Mouse (Mus musculus) heart, embryonic 11.5 days (tissue): ENCODE results near the gene Gstp2. TPM values are rescaled to one million over a fixed set of nuclear protein-coding genes. Genes with fewer than 3 reads are reported as not detected.
"Not testable (repeated sequence)": the region's sequence is repeated elsewhere in the genome, so short reads cannot be mapped to it uniquely, and the experiment has no call there.

Experiments used
- ATAC-seq: fragments of 200-750 bp; cut with Nextera tagmentation; replicated peaks from 2 replicates; pipeline ENCODE4 v1.8.0; 2017; ENCODE audit warnings: moderate library complexity; ENCODE audit not compliant: insufficient number of reproducible peaks, low FRiP score, low TSS enrichment
- H3K27ac ChIP-seq: fragments of 300-500 bp; sonication (generic); 2 replicates; pipeline ENCODE4 v1.5.1; 2014; ENCODE audit warnings: mild to moderate bottlenecking, low read depth, low read length
- H3K27me3 ChIP-seq: fragments of 300-500 bp; sonication (generic); 2 replicates; pipeline ENCODE4 v1.6.1; 2014; ENCODE audit warnings: mild to moderate bottlenecking, low read length, mixed read lengths; ENCODE audit not compliant: control insufficient read depth, insufficient read depth
- H3K36me3 ChIP-seq: fragments of 300-500 bp; sonication (generic); 2 replicates; pipeline ENCODE4 v1.6.1; 2014; ENCODE audit warnings: mild to moderate bottlenecking, low read length, moderate library complexity, mixed read lengths; ENCODE audit not compliant: control insufficient read depth, insufficient read depth
- H3K4me1 ChIP-seq: fragments of 300-500 bp; sonication (generic); 2 replicates; pipeline ENCODE4 v1.6.1; 2014; ENCODE audit warnings: low read length; ENCODE audit not compliant: control insufficient read depth, insufficient read depth
- H3K4me2 ChIP-seq: fragments of 300-500 bp; sonication (generic); 2 replicates; pipeline ENCODE4 v1.6.1; 2014; ENCODE audit warnings: mild to moderate bottlenecking, moderate library complexity
- H3K4me3 ChIP-seq: fragments of 300-500 bp; sonication (generic); 2 replicates; pipeline ENCODE4 v1.5.1; 2014; ENCODE audit warnings: low read depth, low read length
- H3K9ac ChIP-seq: fragments of 300-500 bp; sonication (generic); 2 replicates; pipeline ENCODE4 v1.6.1; 2014; ENCODE audit warnings: mild to moderate bottlenecking, low read depth, low read length, moderate library complexity
- H3K9me3 ChIP-seq: fragments of 300-500 bp; sonication (generic); replicated peaks from 2 replicates; pipeline ENCODE4 v1.6.1; 2016; ENCODE audit warnings: low read length; ENCODE audit not compliant: control insufficient read depth
- WGBS: fragments of 180-500 bp; shearing (Covaris S2); extraction: QIAGEN DNeasy Blood & Tissue Kit; methylation state at CpG from one replicate; pipeline ENCODE4 v1.1.7; 2014; ENCODE audit not compliant: insufficient replicate concordance; 5-methylcytosine and 5-hydroxymethylcytosine counted together
- polyA plus RNA-seq: library from polyadenylated mRNA; unstranded; fragments of >200 nt; fragmentation: Nextera tagmentation; extraction: Ambion mirVana; gene quantifications from 2 replicates; pipeline ENCODE4 v1.2.1, GENCODE M21; 2014

Gene Gstp2
- polyA plus RNA-seq, 1 experiment from 2014 or later = 3.4 TPM

GRCm38 (mm10) chr19:4079594-4079993 is 33.8 kb upstream of the Gstp2 start:
- 79% methylated on average over 1 of the region's 1 CpGs for WGBS
- no peaks in the 10 kb centered on the region for H3K4me1 ChIP-seq
- no peak for ATAC-seq
- H3K27ac ChIP-seq = no peak overlapping the region
- no peak overlapping the region for H3K9ac ChIP-seq
- no peak overlapping the region for H3K4me3 ChIP-seq
- H3K36me3 ChIP-seq = no peaks in the 10 kb centered on the region
- no peak overlapping the region for H3K4me2 ChIP-seq
- no peaks in the 10 kb centered on the region for H3K9me3 ChIP-seq
- peaks cover 9% of the 10 kb centered on the region; the same call in 1 of the 2 replicates for H3K27me3 ChIP-seq

GRCm38 (mm10) chr19:4075531-4075930 is 29.7 kb upstream of the Gstp2 start:
- H3K27me3 ChIP-seq = no peaks in the 10 kb centered on the region
- no peak overlapping the region for H3K9ac ChIP-seq
- no peaks in the 10 kb centered on the region for H3K9me3 ChIP-seq
- no peak overlapping the region for H3K4me3 ChIP-seq
- no peak overlapping the region for H3K27ac ChIP-seq
- no peaks in the 10 kb centered on the region for H3K4me1 ChIP-seq
- ATAC-seq = no peak
- H3K36me3 ChIP-seq = no peaks in the 10 kb centered on the region
- H3K4me2 ChIP-seq = no peak overlapping the region
- 81% methylated on average over 1 of the region's 1 CpGs for WGBS

GRCm38 (mm10) chr19:4072706-4073424 is 27.0 kb upstream of the Gstp2 start:
- no peak overlapping the region for H3K4me2 ChIP-seq
- H3K27me3 ChIP-seq = no peaks in the 10 kb centered on the region
- H3K36me3 ChIP-seq = no peaks in the 10 kb centered on the region
- H3K27ac ChIP-seq = no peak overlapping the region
- WGBS = 82% methylated on average over 6 of the region's 6 CpGs
- no peaks in the 10 kb centered on the region for H3K9me3 ChIP-seq
- H3K9ac ChIP-seq = no peak overlapping the region
- ATAC-seq = no peak
- no peak overlapping the region for H3K4me3 ChIP-seq
- H3K4me1 ChIP-seq = no peaks in the 10 kb centered on the region

- Histone ChIP-seq H3K27ac (no peak overlapping the region), H3K9ac (no peak overlapping the region), H3K36me3 (no peaks in the 10 kb centered on the region), H3K27me3 (no peaks in the 10 kb centered on the region), H3K4me2 (no peak overlapping the region), H3K4me3 (no peak overlapping the region), H3K9me3 (no peaks in the 10 kb centered on the region), H3K4me1 (no peaks in the 10 kb centered on the region)
- 89% methylated on average over 6 of the region's 6 CpGs for WGBS
- no peak for ATAC-seq
These were observed 25.6 kb upstream of the Gstp2 start for GRCm38 (mm10) chr19:4071406-4071805.

- H3K36me3 ChIP-seq = no peaks in the 10 kb centered on the region
- H3K4me3 ChIP-seq = no peak overlapping the region
- ATAC-seq = no peak
- H3K9me3 ChIP-seq = no peaks in the 10 kb centered on the region
- WGBS = 74% methylated on average over 8 of the region's 8 CpGs
- H3K27me3 ChIP-seq = no peaks in the 10 kb centered on the region
- no peak overlapping the region for H3K4me2 ChIP-seq
- H3K4me1 ChIP-seq = no peaks in the 10 kb centered on the region
- H3K9ac ChIP-seq = no peak overlapping the region
- H3K27ac ChIP-seq = no peak overlapping the region
These were observed 24.9 kb upstream of the Gstp2 start for GRCm38 (mm10) chr19:4070756-4071155.

GRCm38 (mm10) chr19:4070311-4070710 is 24.5 kb upstream of the Gstp2 start:
- no peaks in the 10 kb centered on the region for H3K36me3 ChIP-seq
- H3K9ac ChIP-seq = no peak overlapping the region
- no peaks in the 10 kb centered on the region for H3K27me3 ChIP-seq
- WGBS = 71% methylated on average over 15 of the region's 15 CpGs
- no peak overlapping the region for H3K4me3 ChIP-seq
- ATAC-seq = no peak
- H3K4me2 ChIP-seq = no peak overlapping the region
- H3K9me3 ChIP-seq = no peaks in the 10 kb centered on the region
- H3K27ac ChIP-seq = no peak overlapping the region
- no peaks in the 10 kb centered on the region for H3K4me1 ChIP-seq

GRCm38 (mm10) chr19:4068717-4069410 is 23.0 kb upstream of the Gstp2 start:
- no peaks in the 10 kb centered on the region for H3K4me1 ChIP-seq
- H3K4me3 ChIP-seq = no peak overlapping the region
- no peak overlapping the region for H3K4me2 ChIP-seq
- no peaks in the 10 kb centered on the region for H3K27me3 ChIP-seq
- H3K27ac ChIP-seq = no peak overlapping the region
- no peak for ATAC-seq
- no peaks in the 10 kb centered on the region for H3K9me3 ChIP-seq
- 68% methylated on average over 15 of the region's 15 CpGs for WGBS
- H3K9ac ChIP-seq = no peak overlapping the region
- H3K36me3 ChIP-seq = no peaks in the 10 kb centered on the region

- not testable (repeated sequence) for H3K27ac ChIP-seq, H3K4me1 ChIP-seq, ATAC-seq, H3K9ac ChIP-seq, H3K4me2 ChIP-seq, H3K4me3 ChIP-seq, H3K36me3 ChIP-seq, H3K27me3 ChIP-seq, H3K9me3 ChIP-seq
- WGBS = 85% methylated on average over 2 of the region's 2 CpGs
These were observed 22.4 kb upstream of the Gstp2 start for GRCm38 (mm10) chr19:4068242-4068641.

- Histone ChIP-seq H3K4me1 (no peaks in the 10 kb centered on the region), H3K4me3 (no peak overlapping the region), H3K9me3 (no peaks in the 10 kb centered on the region), H3K4me2 (no peak overlapping the region), H3K36me3 (no peaks in the 10 kb centered on the region), H3K27ac (no peak overlapping the region), H3K27me3 (no peaks in the 10 kb centered on the region), H3K9ac (no peak overlapping the region)
- ATAC-seq = no peak
These were observed 21.1 kb upstream of the Gstp2 start for GRCm38 (mm10) chr19:4066877-4067276.
